Mouse (Mus musculus): ENCODE data around the gene Gm20388. TPM values are rescaled to one million over a fixed set of nuclear protein-coding genes. Genes with fewer than 3 reads are reported as not detected.
"Not testable (repeated sequence)": the region's sequence is repeated elsewhere in the genome, so short reads cannot be mapped to it uniquely, and the experiment has no call there.

The Gm20388 gene
- polyA plus RNA-seq, 1 experiment, result 18.7 TPM

GRCm38 (mm10) chr8:123453291-123453690 is 3542.7 kb downstream of the Gm20388 start:
- no peak for TF ChIP-seq CTCF (IDR thresholded peaks at IDR 0.05; ENCODE audit: borderline replicate concordance, insufficient read depth, low read depth, low read length)
- no peak for TF ChIP-seq POLR2A (IDR thresholded peaks at IDR 0.05; ENCODE audit: borderline replicate concordance, insufficient read depth, low read length)
- no peaks in the 10 kb centered on the region for H3K4me1 ChIP-seq (ENCODE audit: control insufficient read depth, insufficient read depth, low read length)
- H3K27ac ChIP-seq (ENCODE audit: insufficient read depth, low read length), result no peak overlapping the region
- no peak overlapping the region for H3K4me3 ChIP-seq (replicated peaks; ENCODE audit: insufficient read depth, low read depth, low read length)
- WGBS, result 84% methylated on average over 7 of the region's 7 CpGs
- DNase-seq, result no peak
- H3K27me3 ChIP-seq (ENCODE audit: control insufficient read depth, insufficient read depth, low read length), result no peaks in the 10 kb centered on the region

GRCm38 (mm10) chr8:123453951-123454350 is 3543.3 kb downstream of the Gm20388 start:
- TF ChIP-seq CTCF (IDR thresholded peaks at IDR 0.05; ENCODE audit: borderline replicate concordance, insufficient read depth, low read depth, low read length) (no peak), POLR2A (IDR thresholded peaks at IDR 0.05; ENCODE audit: borderline replicate concordance, insufficient read depth, low read length) (no peak)
- H3K27ac ChIP-seq (ENCODE audit: insufficient read depth, low read length), result no peak overlapping the region
- WGBS, result 86% methylated on average over 5 of the region's 5 CpGs
- DNase-seq, result no peak
- no peak overlapping the region for H3K4me3 ChIP-seq (replicated peaks; ENCODE audit: insufficient read depth, low read depth, low read length)
- no peaks in the 10 kb centered on the region for H3K27me3 ChIP-seq (ENCODE audit: control insufficient read depth, insufficient read depth, low read length)
- no peaks in the 10 kb centered on the region for H3K4me1 ChIP-seq (ENCODE audit: control insufficient read depth, insufficient read depth, low read length)

GRCm38 (mm10) chr8:123454559-123454958 is 3543.9 kb downstream of the Gm20388 start:
- Histone ChIP-seq H3K4me3 (replicated peaks; ENCODE audit: insufficient read depth, low read depth, low read length) (no peak overlapping the region), H3K27me3 (ENCODE audit: control insufficient read depth, insufficient read depth, low read length) (no peaks in the 10 kb centered on the region), H3K27ac (ENCODE audit: insufficient read depth, low read length) (no peak overlapping the region), H3K4me1 (ENCODE audit: control insufficient read depth, insufficient read depth, low read length) (no peaks in the 10 kb centered on the region)
- TF ChIP-seq POLR2A (IDR thresholded peaks at IDR 0.05; ENCODE audit: borderline replicate concordance, insufficient read depth, low read length), result no peak
- no peak for TF ChIP-seq CTCF (IDR thresholded peaks at IDR 0.05; ENCODE audit: borderline replicate concordance, insufficient read depth, low read depth, low read length)
- no peak for DNase-seq
- WGBS, result 95% methylated on average over 6 of the region's 6 CpGs

- 91% methylated on average over 4 of the region's 4 CpGs for WGBS
- Histone ChIP-seq H3K27me3 (ENCODE audit: control insufficient read depth, insufficient read depth, low read length) (no peaks in the 10 kb centered on the region), H3K27ac (ENCODE audit: insufficient read depth, low read length) (no peak overlapping the region), H3K4me3 (replicated peaks; ENCODE audit: insufficient read depth, low read depth, low read length) (no peak overlapping the region), H3K4me1 (ENCODE audit: control insufficient read depth, insufficient read depth, low read length) (no peaks in the 10 kb centered on the region)
- TF ChIP-seq CTCF (IDR thresholded peaks at IDR 0.05; ENCODE audit: borderline replicate concordance, insufficient read depth, low read depth, low read length), result no peak
- TF ChIP-seq POLR2A (IDR thresholded peaks at IDR 0.05; ENCODE audit: borderline replicate concordance, insufficient read depth, low read length), result no peak
- no peak for DNase-seq
These were observed 3553.0 kb downstream of the Gm20388 start for GRCm38 (mm10) chr8:123463651-123464050.

GRCm38 (mm10) chr8:123467476-123467875 is 3556.8 kb downstream of the Gm20388 start:
- no peak for DNase-seq
- Histone ChIP-seq H3K4me3 (replicated peaks; ENCODE audit: insufficient read depth, low read depth, low read length) (no peak overlapping the region), H3K27ac (ENCODE audit: insufficient read depth, low read length) (no peak overlapping the region), H3K4me1 (ENCODE audit: control insufficient read depth, insufficient read depth, low read length) (no peaks in the 10 kb centered on the region), H3K27me3 (ENCODE audit: control insufficient read depth, insufficient read depth, low read length) (no peaks in the 10 kb centered on the region)
- 81% methylated on average over 3 of the region's 3 CpGs for WGBS
- TF ChIP-seq POLR2A (IDR thresholded peaks at IDR 0.05; ENCODE audit: borderline replicate concordance, insufficient read depth, low read length) (no peak), CTCF (IDR thresholded peaks at IDR 0.05; ENCODE audit: borderline replicate concordance, insufficient read depth, low read depth, low read length) (no peak)

GRCm38 (mm10) chr8:123472991-123473390 is 3562.3 kb downstream of the Gm20388 start:
- 74% methylated on average over 6 of the region's 6 CpGs for WGBS
- H3K4me1 ChIP-seq (ENCODE audit: control insufficient read depth, insufficient read depth, low read length); H3K27ac ChIP-seq (ENCODE audit: insufficient read depth, low read length); H3K27me3 ChIP-seq (ENCODE audit: control insufficient read depth, insufficient read depth, low read length); DNase-seq; H3K4me3 ChIP-seq (replicated peaks; ENCODE audit: insufficient read depth, low read depth, low read length): not testable (repeated sequence)

- not testable (repeated sequence) for H3K27me3 ChIP-seq (ENCODE audit: control insufficient read depth, insufficient read depth, low read length); H3K27ac ChIP-seq (ENCODE audit: insufficient read depth, low read length); H3K4me1 ChIP-seq (ENCODE audit: control insufficient read depth, insufficient read depth, low read length); DNase-seq; H3K4me3 ChIP-seq (replicated peaks; ENCODE audit: insufficient read depth, low read depth, low read length)
- 64% methylated on average over 5 of the region's 5 CpGs for WGBS
These were observed 3563.9 kb downstream of the Gm20388 start for GRCm38 (mm10) chr8:123474549-123474948.

GRCm38 (mm10) chr8:123476911-123477736 is 3566.5 kb downstream of the Gm20388 start:
- Histone ChIP-seq H3K27me3 (ENCODE audit: control insufficient read depth, insufficient read depth, low read length) (no peaks in the 10 kb centered on the region), H3K4me1 (ENCODE audit: control insufficient read depth, insufficient read depth, low read length) (peaks cover 10% of the 10 kb centered on the region; the same call in 1 of the 2 replicates), H3K27ac (ENCODE audit: insufficient read depth, low read length) (peak overlapping the region; percentile 67), H3K4me3 (replicated peaks; ENCODE audit: insufficient read depth, low read depth, low read length) (peak overlapping the region; percentile 92)
- WGBS, result 5% methylated on average over 34 of the region's 34 CpGs
- DNase-seq, result no peak
- TF ChIP-seq CTCF (IDR thresholded peaks at IDR 0.05; ENCODE audit: borderline replicate concordance, insufficient read depth, low read depth, low read length), result no peak
- TF ChIP-seq POLR2A (IDR thresholded peaks at IDR 0.05; ENCODE audit: borderline replicate concordance, insufficient read depth, low read length), result no peak
